Mouse (Mus musculus) small intestine, adult 2 months (tissue): ENCODE results near the gene Thap7. TPM values are rescaled to one million over a fixed set of nuclear protein-coding genes. Genes with fewer than 3 reads are reported as not detected.

Source experiments
- H3K27ac ChIP-seq: fragments of 200-500 bp; 2 replicates; pipeline ENCODE4 v1.5.1; 2012; ENCODE audit warnings: low read depth, low read length, control low read depth, inconsistent platforms; ENCODE audit not compliant: insufficient read depth
- H3K27me3 ChIP-seq: fragments of 200-500 bp; 2 replicates; pipeline ENCODE4 v1.6.1; 2012; ENCODE audit warnings: mild to moderate bottlenecking, moderate library complexity, low read length, inconsistent platforms; ENCODE audit not compliant: control insufficient read depth, insufficient read depth
- H3K36me3 ChIP-seq: fragments of 200-500 bp; 2 replicates; pipeline ENCODE4 v1.6.1; 2012; ENCODE audit warnings: mild to moderate bottlenecking, low read length, control low read depth, inconsistent platforms; ENCODE audit not compliant: control insufficient read depth, insufficient read depth
- H3K4me1 ChIP-seq: fragments of 200-500 bp; 2 replicates; pipeline ENCODE4 v1.6.1; 2012; ENCODE audit warnings: low read length, inconsistent platforms, mixed read lengths; ENCODE audit not compliant: control insufficient read depth, insufficient read depth, insufficient read length
- H3K4me3 ChIP-seq: fragments of 200-500 bp; 2 replicates; pipeline ENCODE4 v1.5.1; 2012; ENCODE audit warnings: low read depth, mild to moderate bottlenecking, control low read depth, inconsistent platforms, low read length, moderate library complexity
- CTCF ChIP-seq: fragments of 200-500 bp; IDR thresholded peaks from 2 replicates; pipeline ENCODE4 v1.5.1; 2012; ENCODE audit warnings: low read depth, mild to moderate bottlenecking, control low read depth, inconsistent platforms, low read length, moderate library complexity, mixed read lengths; ENCODE audit not compliant: insufficient replicate concordance, insufficient read length; ENCODE audit errors: extremely low read depth
- POLR2A ChIP-seq: fragments of 200-500 bp; IDR thresholded peaks from 2 replicates; pipeline ENCODE4 v1.6.1; 2012; ENCODE audit warnings: low read depth, mild to moderate bottlenecking, control low read depth, inconsistent platforms, low read length, moderate library complexity
- WGBS: fragments of 180-500 bp; shearing (Covaris S2); methylation state at CpG from one replicate; pipeline ENCODE4 v1.1.7; 2018; 5-methylcytosine and 5-hydroxymethylcytosine counted together
- polyA plus RNA-seq: library from polyadenylated mRNA; depleted of rRNA; stranded (reverse); fragments of >200 nt; gene quantifications from 2 replicates; pipeline ENCODE4 v1.2.3, GENCODE M21; 2012; rRNA removed

Thap7 gene
- polyA plus RNA-seq = 43.1 and 88.8 TPM in 2 replicates

DNA sequence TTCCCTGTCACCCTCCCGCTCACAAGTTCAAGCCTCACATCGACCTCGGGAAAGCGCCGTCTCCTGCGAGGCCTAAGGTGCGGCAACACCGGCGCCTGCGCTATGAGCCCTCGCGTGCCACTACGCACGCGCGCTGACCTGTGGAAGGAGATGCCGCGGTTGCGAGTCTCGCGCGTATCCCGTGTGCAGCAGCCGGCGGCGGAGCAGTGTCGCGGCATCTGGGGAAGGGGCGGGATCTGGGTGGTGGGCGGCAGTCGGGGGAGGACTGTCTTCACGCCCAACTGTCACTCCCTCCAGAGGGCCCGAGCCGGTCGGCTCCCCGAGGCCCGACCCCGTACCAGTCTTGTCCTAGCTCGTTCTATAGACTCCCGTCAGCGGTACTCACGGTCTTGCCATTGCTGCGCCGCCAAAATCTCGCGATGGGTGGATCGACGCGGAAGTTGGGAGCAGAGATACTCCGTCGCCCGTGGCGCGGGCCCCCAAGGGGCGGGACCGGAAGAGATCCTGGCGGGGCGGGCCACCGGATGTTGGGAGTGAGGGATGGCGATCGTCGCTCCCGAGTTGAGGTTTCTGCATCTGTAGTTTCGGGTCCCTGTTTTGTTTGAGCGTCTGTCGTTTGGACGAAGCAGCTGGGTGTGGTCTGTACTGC is at the start of gene Thap7:
Gene Thap7 (minus strand): TSS at position 497 of the 649 bp plus-strand sequence.
- TF ChIP-seq POLR2A (peak; percentile 67; the same call in 1 of the 2 replicates), CTCF (no peak)
- Histone ChIP-seq H3K36me3 (peaks cover 22% of the 10 kb centered on the region), H3K27me3 (no peaks in the 10 kb centered on the region), H3K4me3 (peak within 1 kb of the TSS; percentile 71), H3K27ac (peak within 1 kb of the TSS; percentile 75), H3K4me1 (peaks cover 11% of the 10 kb centered on the region)
- under 1% methylated on average over 67 of the region's 67 CpGs for WGBS

DNA sequence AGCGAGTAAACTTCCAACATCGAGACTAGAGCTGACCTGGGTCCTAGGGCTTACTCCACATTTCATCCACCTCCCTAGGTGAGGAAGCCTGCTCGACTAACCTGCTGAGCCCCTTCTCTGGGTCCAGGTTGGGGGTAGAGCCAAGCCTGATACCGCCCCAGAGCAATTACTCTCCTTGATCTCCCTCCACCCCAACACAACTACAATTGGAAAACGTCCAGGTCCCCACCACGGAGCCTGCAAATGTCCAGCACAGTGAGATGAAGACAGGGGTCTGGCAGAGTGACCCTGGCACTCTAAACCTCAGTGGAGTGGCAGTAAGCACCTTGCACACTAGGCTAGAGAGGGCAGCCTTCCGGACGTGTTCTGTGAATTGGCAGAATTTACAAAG is 45.9 kb upstream of the Thap7 start:
- 16% methylated on average over 8 of the region's 8 CpGs for WGBS
- H3K27ac ChIP-seq = 0 out of 2 replicates have a peak overlapping the region, but pooled peaks have one; percentile 22
- no peaks in the 10 kb centered on the region for H3K36me3 ChIP-seq
- H3K4me3 ChIP-seq = peak overlapping the region; percentile 71
- no peaks in the 10 kb centered on the region for H3K27me3 ChIP-seq
- TF ChIP-seq POLR2A (no peak), CTCF (no peak)
- peaks cover 4% of the 10 kb centered on the region; the same call in 1 of the 2 replicates for H3K4me1 ChIP-seq

DNA sequence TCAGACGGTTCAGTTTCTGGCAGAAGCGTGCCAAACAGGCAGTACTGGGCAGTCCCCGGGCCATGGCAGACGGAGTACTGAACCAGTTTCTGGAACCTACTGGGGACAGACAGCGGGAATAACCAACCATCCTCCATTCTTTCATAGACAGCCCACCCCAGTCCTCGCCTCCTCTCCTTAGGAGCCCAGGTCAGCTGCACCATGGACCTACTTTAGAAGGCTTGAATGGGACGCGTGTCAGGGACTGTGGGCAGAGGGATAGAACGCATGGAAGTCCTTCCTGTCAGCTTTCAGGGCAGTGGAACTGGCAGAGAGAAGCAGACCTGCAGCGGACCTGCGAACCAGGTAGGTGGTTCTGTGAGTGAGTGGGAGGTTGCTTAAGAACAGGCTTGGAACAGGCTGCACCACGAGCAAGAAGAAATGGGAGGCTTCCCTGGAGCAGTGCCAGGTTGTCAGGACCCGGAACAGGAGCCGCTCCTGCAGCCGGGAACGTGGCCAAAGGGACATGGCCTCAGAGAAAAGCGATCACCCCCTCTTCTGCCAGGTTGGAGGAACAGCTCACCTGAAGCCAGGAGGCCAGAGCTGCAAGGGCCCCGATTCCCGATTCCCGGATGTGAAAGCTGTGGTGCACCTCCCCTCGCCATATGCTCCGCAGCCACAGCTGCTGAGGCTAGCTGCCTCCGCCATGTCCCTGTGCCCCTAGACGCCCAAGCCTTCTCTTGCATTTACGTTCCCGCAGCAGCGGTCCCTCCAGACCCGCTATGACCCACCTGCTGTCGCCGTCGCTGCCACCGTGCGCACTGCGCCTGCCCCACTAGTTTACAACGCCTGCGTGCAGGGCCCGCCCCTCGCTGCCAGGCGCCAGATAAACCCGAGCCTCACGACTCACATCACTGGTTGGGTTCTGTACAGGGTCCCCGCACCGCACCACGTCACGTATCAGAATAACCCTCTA is 45.2 kb upstream of the Thap7 start:
- Histone ChIP-seq H3K36me3 (no peaks in the 10 kb centered on the region), H3K4me3 (peak overlapping the region; percentile 71), H3K27ac (0 out of 2 replicates have a peak overlapping the region, but pooled peaks have one; percentile 22), H3K4me1 (peaks cover 4% of the 10 kb centered on the region; the same call in 1 of the 2 replicates), H3K27me3 (no peaks in the 10 kb centered on the region)
- WGBS = 13% methylated on average over 45 of the region's 45 CpGs
- TF ChIP-seq CTCF (no peak), POLR2A (no peak)

DNA sequence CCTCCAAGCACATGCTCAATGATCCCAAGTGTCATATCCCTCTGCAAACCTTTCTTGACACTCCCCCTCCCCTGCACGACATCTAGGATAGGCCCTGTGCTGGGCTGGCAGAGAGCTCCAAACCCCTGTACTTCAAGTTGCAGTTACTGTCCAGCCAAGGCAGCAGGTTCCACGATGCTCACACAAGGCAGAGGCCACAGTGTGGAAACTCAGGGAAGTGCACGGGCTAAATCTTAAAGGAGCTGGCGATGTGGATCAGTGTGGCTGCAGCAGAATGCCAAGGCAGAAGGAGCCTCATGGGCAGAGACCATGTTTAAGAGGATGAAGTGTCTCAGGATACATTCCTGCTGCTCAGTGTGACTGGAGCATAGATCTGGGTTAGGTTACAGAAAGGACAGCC is 35.2 kb upstream of the Thap7 start:
- Histone ChIP-seq H3K27me3 (no peaks in the 10 kb centered on the region), H3K36me3 (no peaks in the 10 kb centered on the region), H3K27ac (no peak overlapping the region), H3K4me1 (peaks cover 2% of the 10 kb centered on the region; the same call in 1 of the 2 replicates), H3K4me3 (no peak overlapping the region)
- 48% methylated on average over 4 of the region's 4 CpGs for WGBS
- TF ChIP-seq POLR2A (no peak), CTCF (no peak)

DNA sequence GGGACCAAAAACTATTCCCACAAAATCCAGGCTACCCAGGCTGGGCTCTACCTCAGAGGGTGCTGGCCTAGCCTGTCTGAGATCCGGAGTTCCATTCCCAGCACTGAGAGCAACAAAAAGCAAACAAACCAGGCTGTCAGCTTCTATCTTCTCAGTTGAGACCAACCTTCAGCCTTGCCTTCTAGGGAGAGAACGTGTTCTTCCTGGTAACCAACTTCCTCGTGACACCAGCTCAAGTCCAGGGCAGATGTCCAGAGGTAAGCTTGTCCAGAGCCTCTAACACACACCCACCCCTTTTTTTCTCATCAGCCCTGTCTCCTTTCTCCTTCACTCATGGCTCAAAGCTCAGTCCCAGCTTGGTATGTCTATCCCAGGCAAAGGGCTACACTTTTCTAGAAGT is 33.8 kb upstream of the Thap7 start:
- TF ChIP-seq CTCF = no peak
- TF ChIP-seq POLR2A = no peak
- no peaks in the 10 kb centered on the region for H3K36me3 ChIP-seq
- no peak overlapping the region for H3K4me3 ChIP-seq
- no peak overlapping the region for H3K27ac ChIP-seq
- H3K27me3 ChIP-seq = no peaks in the 10 kb centered on the region
- WGBS = 20% methylated on average over 3 of the region's 3 CpGs
- H3K4me1 ChIP-seq = peaks cover 7% of the 10 kb centered on the region; the same call in 1 of the 2 replicates

DNA sequence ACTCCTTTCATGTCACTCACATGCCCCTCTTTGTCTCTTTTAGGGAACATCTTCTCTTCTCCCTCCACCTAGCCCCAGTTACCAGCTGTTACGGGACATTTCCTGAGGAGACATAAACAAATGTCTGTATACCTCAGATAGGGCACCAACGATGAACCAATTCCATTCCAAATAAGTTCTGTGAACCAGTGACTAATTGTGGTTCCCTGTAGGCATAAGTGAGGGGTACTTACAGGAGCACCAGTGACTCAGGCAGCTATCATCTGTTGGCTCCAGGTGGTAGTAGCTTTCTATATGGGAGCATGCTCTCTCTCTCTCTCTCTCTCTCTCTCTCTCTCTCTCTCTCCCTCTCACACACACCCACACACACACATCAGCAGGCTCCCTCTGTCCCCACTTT is 33.3 kb upstream of the Thap7 start:
- no peaks in the 10 kb centered on the region for H3K36me3 ChIP-seq
- H3K4me1 ChIP-seq = 0 out of 2 replicates have a peak, but pooled peaks cover 5% of the 10 kb centered on the region
- H3K27ac ChIP-seq = no peak overlapping the region
- WGBS = 68% methylated on average over 2 of the region's 2 CpGs
- H3K4me3 ChIP-seq = no peak overlapping the region
- TF ChIP-seq CTCF (no peak), POLR2A (no peak)
- H3K27me3 ChIP-seq = no peaks in the 10 kb centered on the region

DNA sequence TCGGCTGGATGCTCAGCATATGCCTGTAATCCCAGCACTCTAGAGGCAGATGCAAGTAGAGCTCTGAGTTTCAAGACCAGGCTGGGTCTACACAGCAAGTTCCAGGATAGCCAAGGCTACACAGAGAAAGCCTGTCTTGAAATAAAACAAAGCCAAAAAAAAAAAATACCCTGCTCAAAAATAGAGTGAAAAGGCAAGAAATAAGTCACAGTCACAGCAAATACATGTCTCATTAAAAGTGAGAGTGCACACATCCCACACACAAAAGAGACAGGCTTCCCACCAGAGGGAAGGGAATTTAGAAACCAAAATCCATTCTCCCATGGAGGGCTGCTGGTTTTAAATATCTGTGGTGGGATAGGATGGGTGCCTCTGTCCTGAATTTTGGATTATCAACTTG is 32.6 kb upstream of the Thap7 start:
- Histone ChIP-seq H3K36me3 (no peaks in the 10 kb centered on the region), H3K4me1 (peaks cover 8% of the 10 kb centered on the region; the same call in 1 of the 2 replicates), H3K27me3 (no peaks in the 10 kb centered on the region), H3K4me3 (no peak overlapping the region), H3K27ac (no peak overlapping the region)
- TF ChIP-seq POLR2A (no peak), CTCF (no peak)
- 39% methylated on average over 1 of the region's 1 CpGs for WGBS
